Mouse (Mus musculus) adrenal gland, postnatal 4 days (tissue): ENCODE measurements around the gene Atad1. TPM values are rescaled to one million over a fixed set of nuclear protein-coding genes. Genes with fewer than 3 reads are reported as not detected.

Source experiments
- DNase-seq, 2 experiments: peaks; one replicate each; pipeline ENCODE4 v3.0.0; 2021 to 2022; ENCODE audit warnings: low spot score in 2 of 2, mixed read lengths in 2 of 2
- total RNA-seq, 2 experiments: library from RNA; stranded (reverse); gene quantifications; 2 replicates each; pipeline ENCODE4 v1.2.3; 2021

Gene Atad1
- total RNA-seq, 2 experiments from 2014 or later: 70.7 to 72.4 TPM

DNA sequence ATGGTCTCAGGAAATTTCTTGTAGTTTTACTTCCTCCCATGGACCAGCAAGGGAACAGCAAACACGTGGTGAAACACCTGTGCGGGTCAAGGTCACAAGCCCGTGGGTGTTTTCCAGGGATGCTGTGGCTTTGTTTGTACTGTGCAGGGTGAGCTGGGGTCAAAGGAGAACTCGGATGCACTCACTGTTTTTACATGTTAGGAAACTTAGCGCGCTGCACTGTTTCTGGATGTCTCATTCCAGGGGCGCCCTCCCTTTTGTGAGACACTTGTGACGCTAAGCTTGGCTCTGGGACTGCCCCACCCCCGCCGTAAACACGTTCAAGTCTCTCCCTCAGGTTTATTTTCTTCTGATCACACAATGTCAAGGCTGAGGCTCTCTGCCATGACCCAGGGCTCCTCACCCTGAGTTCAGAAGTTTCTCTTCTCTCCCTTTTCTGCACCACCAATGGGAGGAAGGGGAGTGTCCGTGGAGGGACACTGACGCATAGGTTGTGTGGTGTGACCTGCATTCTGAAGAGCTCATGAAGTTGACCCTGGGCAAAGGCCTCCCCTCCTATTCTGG is 112.7 kb downstream of the Atad1 start:
- DNase-seq: no peak

DNA sequence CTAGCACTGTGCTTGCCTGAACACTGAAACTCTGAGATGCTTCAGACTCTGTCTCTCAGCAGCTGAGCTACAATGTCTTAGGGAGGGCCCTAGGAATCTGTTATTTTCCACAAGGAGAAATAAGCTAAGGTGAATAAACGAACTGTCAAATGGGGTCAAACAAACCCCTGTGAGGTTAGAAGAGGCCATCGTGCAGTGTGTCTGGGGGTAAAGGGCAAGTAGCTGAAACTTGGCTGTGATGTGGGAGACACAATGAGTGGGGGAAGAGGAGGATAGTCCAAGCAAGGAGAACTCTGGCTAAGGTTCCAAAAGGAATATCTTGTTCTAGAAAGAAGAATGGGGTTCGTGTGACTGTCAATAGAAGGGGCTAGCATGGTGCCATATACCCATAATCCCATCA is 117.4 kb downstream of the Atad1 start:
- DNase-seq: no peak

Other genes starting within 250 kb of the Atad1 start
- 10 to 100 TPM; 20.7 to 26.6 TPM for gene Papss2, start 144.0 kb downstream of the Atad1 start, total RNA-seq
- 10 to 100 TPM; 65.8 to 67.6 TPM for gene Pten, start 17.7 kb upstream of the Atad1 start, total RNA-seq